Mouse (Mus musculus): ENCODE results near the gene Uvrag.

Gene Uvrag

GRCm38 (mm10) chr7:99140511-99140910 is 430 bp downstream of the Uvrag start:
- DNase-seq (ENCODE audit: inconsistent age in 2 of 2, low spot score in 1 of 2): no peak

GRCm38 (mm10) chr7:99139841-99140491 is 975 bp downstream of the Uvrag start:
- DNase-seq (ENCODE audit: inconsistent age in 2 of 2, low spot score in 1 of 2): peak in 1 of 2 experiments; percentile 82

GRCm38 (mm10) chr7:99137541-99137940 is 3.4 kb downstream of the Uvrag start:
- DNase-seq (ENCODE audit: inconsistent age in 2 of 2, low spot score in 1 of 2): no peak

- DNase-seq (ENCODE audit: inconsistent age in 2 of 2, low spot score in 1 of 2): no peak
Measured at GRCm38 (mm10) chr7:99136789-99137188, 4.2 kb downstream of the Uvrag start.

- DNase-seq (ENCODE audit: inconsistent age in 2 of 2, low spot score in 1 of 2): peak in 1 of 2 experiments; percentile 31
Measured at GRCm38 (mm10) chr7:99133811-99134402, 7.0 kb downstream of the Uvrag start.

GRCm38 (mm10) chr7:99132597-99132996 is 8.3 kb downstream of the Uvrag start:
- DNase-seq (ENCODE audit: inconsistent age in 2 of 2, low spot score in 1 of 2): peak in 1 of 2 experiments; percentile 52

GRCm38 (mm10) chr7:99131819-99132353 is 9.1 kb downstream of the Uvrag start:
- peak in 1 of 2 experiments; percentile 63 for DNase-seq (ENCODE audit: inconsistent age in 2 of 2, low spot score in 1 of 2)

- no peak for DNase-seq (ENCODE audit: inconsistent age in 2 of 2, low spot score in 1 of 2)
Measured at GRCm38 (mm10) chr7:99128965-99129364, 12.0 kb downstream of the Uvrag start.

- no peak for DNase-seq (ENCODE audit: inconsistent age in 2 of 2, low spot score in 1 of 2)
Measured at GRCm38 (mm10) chr7:99128020-99128950, 12.7 kb downstream of the Uvrag start.

- peak in 1 of 2 experiments; percentile 59 for DNase-seq (ENCODE audit: inconsistent age in 2 of 2, low spot score in 1 of 2)
Measured at GRCm38 (mm10) chr7:99126057-99126456, 14.9 kb downstream of the Uvrag start.

- no peak for DNase-seq (ENCODE audit: inconsistent age in 2 of 2, low spot score in 1 of 2)
Measured at GRCm38 (mm10) chr7:99122651-99123050, 18.3 kb downstream of the Uvrag start.

GRCm38 (mm10) chr7:99120865-99121521 is 19.9 kb downstream of the Uvrag start:
- no peak for DNase-seq (ENCODE audit: inconsistent age in 2 of 2, low spot score in 1 of 2)

- no peak for DNase-seq (ENCODE audit: inconsistent age in 2 of 2, low spot score in 1 of 2)
Measured at GRCm38 (mm10) chr7:99120082-99120481, 20.9 kb downstream of the Uvrag start.

GRCm38 (mm10) chr7:99116781-99117180 is 24.2 kb downstream of the Uvrag start:
- DNase-seq (ENCODE audit: inconsistent age in 2 of 2, low spot score in 1 of 2): no peak

- no peak for DNase-seq (ENCODE audit: inconsistent age in 2 of 2, low spot score in 1 of 2)
Measured at GRCm38 (mm10) chr7:99114006-99114726, 26.8 kb downstream of the Uvrag start.

GRCm38 (mm10) chr7:99107566-99107965 is 33.4 kb downstream of the Uvrag start:
- peak in 1 of 2 experiments; percentile 69 for DNase-seq (ENCODE audit: inconsistent age in 2 of 2, low spot score in 1 of 2)

GRCm38 (mm10) chr7:99106714-99107270 is 34.1 kb downstream of the Uvrag start:
- peak in 1 of 2 experiments; percentile 69 for DNase-seq (ENCODE audit: inconsistent age in 2 of 2, low spot score in 1 of 2)

- DNase-seq (ENCODE audit: inconsistent age in 2 of 2, low spot score in 1 of 2): no peak
Measured at GRCm38 (mm10) chr7:99101767-99102593, 39.0 kb downstream of the Uvrag start.

- DNase-seq (ENCODE audit: inconsistent age in 2 of 2, low spot score in 1 of 2): no peak
Measured at GRCm38 (mm10) chr7:99101076-99101475, 39.9 kb downstream of the Uvrag start.

Measured in adrenal gland, adult (tissue).